Mouse (Mus musculus) C2C12 (cell line): Measurements from ENCODE around the gene BC004004. TPM values are rescaled to one million over a fixed set of nuclear protein-coding genes. Genes with fewer than 3 reads are reported as not detected.
A peak's percentile ranks its signal among the peaks of the same experiment; 100 is the strongest.
"Not testable (repeated sequence)": the region's sequence is repeated elsewhere in the genome, so short reads cannot be mapped to it uniquely, and the experiment has no call there.

Experiments
- H3K27me3 ChIP-seq: one replicate; pipeline ENCODE4 v1.6.1; 2011; ENCODE audit not compliant: control insufficient read depth, insufficient read depth, insufficient read length
- H3K36me3 ChIP-seq: one replicate; pipeline ENCODE4 v1.6.1; 2011; ENCODE audit not compliant: control insufficient read depth, insufficient read depth
- H3K4me3 ChIP-seq: one replicate; pipeline ENCODE4 v1.5.1; 2011; ENCODE audit warnings: mild to moderate bottlenecking, control low read depth; ENCODE audit not compliant: poor library complexity, insufficient read depth, severe bottlenecking
- H3K79me2 ChIP-seq: one replicate; pipeline ENCODE4 v1.6.1; 2011; ENCODE audit not compliant: control insufficient read depth, insufficient read depth
- H3K79me3 ChIP-seq: one replicate; pipeline ENCODE4 v1.6.1; 2011; ENCODE audit warnings: low read depth, control low read depth
- H3ac ChIP-seq: one replicate; pipeline ENCODE3; 2011; ENCODE audit warnings: low read depth; ENCODE audit not compliant: control insufficient read depth, insufficient read length
- CEBPB ChIP-seq: IDR thresholded peaks from one replicate; pipeline ENCODE4 v1.6.1; 2011; ENCODE audit warnings: low read depth, mild to moderate bottlenecking, control low read depth, moderate library complexity
- CTCF ChIP-seq: IDR thresholded peaks from one replicate; pipeline ENCODE4 v1.5.1; 2011; ENCODE audit not compliant: control insufficient read depth, insufficient read depth, insufficient read length
- FOSL1 ChIP-seq: IDR thresholded peaks from one replicate; pipeline ENCODE4 v1.8.0; 2011; ENCODE audit warnings: mild to moderate bottlenecking, low read length; ENCODE audit not compliant: poor library complexity, insufficient read depth, severe bottlenecking
- MAX ChIP-seq: IDR thresholded peaks from one replicate; pipeline ENCODE4 v1.6.1; 2011; ENCODE audit warnings: mild to moderate bottlenecking, control low read depth
- MYOD1 ChIP-seq: IDR thresholded peaks from one replicate; pipeline ENCODE4 v1.6.1; 2011; ENCODE audit warnings: low read depth; ENCODE audit not compliant: control insufficient read depth, insufficient read length
- MYOG ChIP-seq: IDR thresholded peaks from one replicate; pipeline ENCODE4 v1.6.1; 2011; ENCODE audit not compliant: control insufficient read depth, insufficient read length; ENCODE audit errors: extremely low read depth
- USF1 ChIP-seq: IDR thresholded peaks from one replicate; pipeline ENCODE4 v1.6.1; 2011; ENCODE audit warnings: low read depth, mild to moderate bottlenecking, control low read depth, moderate library complexity
- polyA plus RNA-seq: library from polyadenylated mRNA; unstranded; fragments of >200 nt; fragmentation: generic; extraction: Trizol; gene quantifications from one replicate; pipeline ENCODE4 v1.2.1, GENCODE M21; 2012; ENCODE audit warnings: missing spikeins

BC004004 gene
- polyA plus RNA-seq, 1 experiment, result 59.4 TPM

DNA sequence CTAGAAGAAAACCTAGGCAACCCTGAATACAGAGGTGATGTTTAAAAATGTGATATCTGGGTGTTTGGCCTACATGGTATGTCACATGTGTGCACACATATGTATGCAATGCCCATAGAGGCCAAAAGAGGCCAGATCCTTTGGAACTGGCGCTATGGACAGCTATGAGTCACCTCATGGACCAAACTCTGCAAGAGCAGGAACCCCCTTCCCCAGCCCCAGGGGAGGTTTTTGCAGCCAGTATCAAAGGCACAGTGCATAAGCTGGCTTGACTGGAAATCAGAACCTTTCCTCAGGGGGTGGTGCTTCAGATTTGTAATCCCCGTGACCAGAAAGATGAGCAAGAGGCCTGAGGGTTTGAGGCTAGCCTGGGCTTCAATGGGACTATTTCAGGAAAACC is 43.5 kb downstream of the BC004004 start:
- Histone ChIP-seq H3ac (no peak overlapping the region), H3K79me2 (no peaks in the 10 kb centered on the region), H3K79me3 (no peaks in the 10 kb centered on the region), H3K27me3 (no peaks in the 10 kb centered on the region), H3K36me3 (no peaks in the 10 kb centered on the region), H3K4me3 (no peak overlapping the region)
- TF ChIP-seq MYOD1 (no peak), CEBPB (no peak), FOSL1 (no peak), MYOG (no peak), USF1 (no peak), CTCF (no peak), MAX (no peak)

DNA sequence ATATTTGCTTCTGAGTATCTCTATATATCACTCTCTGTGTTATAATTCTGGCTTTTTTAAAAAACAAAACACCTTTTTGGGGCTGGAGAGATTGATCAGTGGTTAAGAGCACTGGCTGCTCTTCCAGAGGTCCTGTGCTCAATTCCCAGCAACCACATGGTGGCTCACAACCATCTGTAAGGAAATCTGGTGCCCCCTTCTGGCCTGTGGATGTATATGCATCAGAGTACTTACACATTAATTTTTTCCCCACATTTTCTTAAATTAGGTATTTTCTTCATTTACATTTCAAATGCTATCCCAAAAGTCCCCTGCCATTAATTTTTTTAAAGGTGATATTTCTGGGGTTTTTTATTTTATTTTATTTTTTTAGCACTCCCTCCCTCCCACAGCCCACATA is 44.7 kb downstream of the BC004004 start:
- H3ac ChIP-seq, result no peak overlapping the region
- no peaks in the 10 kb centered on the region for H3K36me3 ChIP-seq
- H3K4me3 ChIP-seq, result no peak overlapping the region
- TF ChIP-seq CEBPB (no peak), MYOD1 (no peak), FOSL1 (no peak), MYOG (no peak), USF1 (no peak), CTCF (no peak), MAX (no peak)
- H3K79me2 ChIP-seq, result no peaks in the 10 kb centered on the region
- H3K27me3 ChIP-seq, result no peaks in the 10 kb centered on the region
- no peaks in the 10 kb centered on the region for H3K79me3 ChIP-seq

DNA sequence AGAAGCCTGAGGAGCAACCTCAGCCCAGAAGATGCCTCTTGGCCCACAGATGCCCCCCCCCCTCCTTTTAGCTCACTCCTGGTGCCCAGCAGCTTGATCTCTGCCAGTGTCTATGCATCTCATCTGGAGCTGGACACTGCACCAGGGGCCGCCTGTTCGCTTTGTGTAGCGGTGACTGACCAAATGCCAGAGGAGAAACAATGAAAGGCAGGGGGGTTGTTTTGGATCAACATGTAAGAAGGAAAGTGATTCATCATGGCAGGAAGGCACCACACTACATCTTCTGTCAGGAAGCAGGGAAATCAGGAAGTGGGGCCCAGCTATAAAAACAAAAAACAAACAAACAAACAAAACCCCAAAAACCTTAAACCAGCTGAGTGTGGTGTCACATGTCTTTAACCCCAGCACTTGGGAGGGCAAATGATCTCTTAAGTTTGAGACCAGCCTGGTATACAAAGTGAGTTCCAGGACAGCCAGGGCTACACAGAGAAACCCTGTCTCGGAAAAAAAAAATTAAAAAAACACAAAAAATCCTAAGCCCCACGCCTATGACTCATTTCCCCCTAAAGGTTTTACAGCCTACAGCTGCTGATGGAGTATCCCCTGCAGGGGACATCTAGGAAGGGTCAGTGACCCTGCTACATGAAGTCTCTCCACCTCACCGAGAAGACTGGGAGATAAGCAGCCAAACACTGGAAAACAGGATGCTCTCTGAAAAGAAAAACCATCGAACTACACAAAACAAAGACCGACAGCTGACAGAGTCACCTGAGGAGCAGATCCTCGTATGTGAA is 47.3 kb downstream of the BC004004 start:
- Histone ChIP-seq H3ac (peak overlapping the region; percentile 59), H3K36me3 (no peaks in the 10 kb centered on the region), H3K79me2 (no peaks in the 10 kb centered on the region), H3K79me3 (no peaks in the 10 kb centered on the region), H3K27me3 (no peaks in the 10 kb centered on the region), H3K4me3 (no peak overlapping the region)
- no peak for TF ChIP-seq CEBPB
- no peak for TF ChIP-seq CTCF
- no peak for TF ChIP-seq USF1
- TF ChIP-seq MAX, result peak; percentile 8
- no peak for TF ChIP-seq FOSL1
- TF ChIP-seq MYOD1, result peak; percentile 66
- no peak for TF ChIP-seq MYOG

- no peak overlapping the region for H3K4me3 ChIP-seq
- no peak for TF ChIP-seq CEBPB
- TF ChIP-seq USF1, result no peak
- TF ChIP-seq MYOD1, result no peak
- TF ChIP-seq CTCF, result no peak
- no peak for TF ChIP-seq FOSL1
- no peak for TF ChIP-seq MYOG
- TF ChIP-seq MAX, result no peak
- no peaks in the 10 kb centered on the region for H3K79me3 ChIP-seq
- H3K36me3 ChIP-seq, result no peaks in the 10 kb centered on the region
- H3K27me3 ChIP-seq, result no peaks in the 10 kb centered on the region
- H3K79me2 ChIP-seq, result no peaks in the 10 kb centered on the region
- H3ac ChIP-seq, result no peak overlapping the region
These were observed 48.3 kb downstream of the BC004004 start for GRCm38 (mm10) chr17:29316891-29317290.

DNA sequence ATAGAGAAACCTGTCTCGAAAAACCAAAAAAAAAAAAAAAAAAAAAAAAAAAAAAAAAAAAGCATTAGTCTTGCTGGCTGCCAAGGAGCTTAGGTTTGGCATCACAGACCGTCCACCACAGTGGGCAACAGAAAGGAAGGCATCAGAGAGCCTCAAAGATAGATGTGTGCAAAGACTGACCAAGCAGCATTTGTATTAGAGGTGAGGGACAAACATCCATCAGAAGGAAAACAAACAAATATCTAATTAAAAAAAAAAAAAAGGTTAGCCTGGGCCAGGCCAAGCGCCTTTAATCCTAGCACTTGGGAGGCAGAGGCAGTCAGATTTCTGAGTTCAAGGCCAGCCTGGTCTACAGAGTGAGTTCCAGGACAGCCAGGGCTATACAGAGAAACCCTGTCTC is 48.8 kb downstream of the BC004004 start, which contains the start of gene Pi16:
Pi16 (plus strand) TSS at position 301 of the 400 bp plus-strand sequence.
- H3K27me3 ChIP-seq, H3K4me3 ChIP-seq, H3K79me2 ChIP-seq, H3K36me3 ChIP-seq, H3ac ChIP-seq, H3K79me3 ChIP-seq: not testable (repeated sequence)

DNA sequence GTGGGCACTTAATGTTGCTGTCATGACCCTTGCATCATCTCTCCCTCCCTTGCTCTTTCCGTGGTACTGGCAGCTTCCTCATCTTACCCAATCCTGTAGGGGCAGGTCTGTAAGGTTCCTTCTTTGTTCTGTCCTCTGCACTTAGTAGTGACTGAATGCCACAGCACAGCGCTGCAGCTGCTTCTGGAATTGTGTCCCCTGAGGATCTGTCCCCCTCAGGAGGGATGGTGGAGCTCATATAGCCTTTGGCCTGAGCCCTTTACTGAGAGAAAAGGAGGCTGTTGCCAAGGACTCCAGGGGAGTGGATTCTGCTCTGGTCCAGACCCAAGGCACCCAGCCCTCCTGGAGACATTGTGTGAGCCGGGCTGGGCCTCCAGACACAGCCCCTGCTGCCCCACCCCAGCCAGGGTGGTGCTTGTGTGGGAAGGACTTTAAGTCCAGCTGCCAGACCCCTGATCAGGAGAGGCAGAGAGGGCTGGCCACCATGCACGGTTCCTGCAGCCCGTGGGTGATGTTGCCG is 50.2 kb downstream of the BC004004 start:
- no peaks in the 10 kb centered on the region for H3K36me3 ChIP-seq
- no peaks in the 10 kb centered on the region for H3K79me3 ChIP-seq
- TF ChIP-seq FOSL1 (no peak), USF1 (no peak), CTCF (no peak), MYOD1 (no peak)
- H3K4me3 ChIP-seq, result no peak overlapping the region
- no peaks in the 10 kb centered on the region for H3K27me3 ChIP-seq
- no peaks in the 10 kb centered on the region for H3K79me2 ChIP-seq
- H3ac ChIP-seq, result no peak overlapping the region
